Mouse (Mus musculus) neural tube, embryonic 14.5 days (tissue): ENCODE data around the gene Syngr4. TPM values are rescaled to one million over a fixed set of nuclear protein-coding genes. Genes with fewer than 3 reads are reported as not detected.
A peak's percentile ranks its signal among the peaks of the same experiment; 100 is the strongest.

ENCODE experiments used
- ATAC-seq: fragments of 200-750 bp; cut with Nextera tagmentation; 2 replicates; pipeline ENCODE4 v1.8.0; 2017; ENCODE audit warnings: low read depth, mild to moderate bottlenecking, moderate TSS enrichment, moderate library complexity
- H3K27ac ChIP-seq: fragments of 300-500 bp; sonication (generic); 2 replicates; pipeline ENCODE4 v1.5.1; 2014; ENCODE audit warnings: low read depth, mild to moderate bottlenecking, control low read depth, low read length, moderate library complexity, mixed read lengths
- H3K27me3 ChIP-seq: fragments of 300-500 bp; sonication (generic); 2 replicates; pipeline ENCODE4 v1.6.1; 2014; ENCODE audit warnings: low read length; ENCODE audit not compliant: control insufficient read depth, insufficient read depth
- H3K36me3 ChIP-seq: fragments of 300-500 bp; sonication (generic); 2 replicates; pipeline ENCODE4 v1.6.1; 2014; ENCODE audit warnings: low read length, mixed read lengths; ENCODE audit not compliant: control insufficient read depth, insufficient read depth
- H3K4me1 ChIP-seq: fragments of 300-500 bp; sonication (generic); 2 replicates; pipeline ENCODE4 v1.6.1; 2014; ENCODE audit warnings: low read length; ENCODE audit not compliant: control insufficient read depth, insufficient read depth
- H3K4me2 ChIP-seq: fragments of 300-500 bp; sonication (generic); 2 replicates; pipeline ENCODE4 v1.6.1; 2014; ENCODE audit warnings: mild to moderate bottlenecking, low read depth, low read length, control low read depth
- H3K4me3 ChIP-seq: fragments of 300-500 bp; sonication (generic); 2 replicates; pipeline ENCODE4 v1.5.1; 2014; ENCODE audit warnings: low read depth, low read length, control low read depth, mixed read lengths
- H3K9ac ChIP-seq: fragments of 300-500 bp; sonication (generic); replicated peaks from 2 replicates; pipeline ENCODE4 v1.6.1; 2014; ENCODE audit warnings: low read depth, mild to moderate bottlenecking, control low read depth, low read length, mixed read lengths
- H3K9me3 ChIP-seq: fragments of 300-500 bp; sonication (generic); 2 replicates; pipeline ENCODE4 v1.6.1; 2016; ENCODE audit warnings: low read length; ENCODE audit not compliant: control insufficient read depth
- WGBS: fragments of 180-500 bp; shearing (Covaris S2); extraction: QIAGEN DNeasy Blood & Tissue Kit; methylation state at CpG from one replicate; pipeline ENCODE4 v1.1.7; 2014; 5-methylcytosine and 5-hydroxymethylcytosine counted together
- polyA plus RNA-seq: library from polyadenylated mRNA; unstranded; fragments of >200 nt; fragmentation: Nextera tagmentation; extraction: Ambion mirVana; gene quantifications from 2 replicates; pipeline ENCODE4 v1.2.1, GENCODE M21; 2014

The Syngr4 gene
- polyA plus RNA-seq, 1 experiment from 2014 or later: not detected

DNA sequence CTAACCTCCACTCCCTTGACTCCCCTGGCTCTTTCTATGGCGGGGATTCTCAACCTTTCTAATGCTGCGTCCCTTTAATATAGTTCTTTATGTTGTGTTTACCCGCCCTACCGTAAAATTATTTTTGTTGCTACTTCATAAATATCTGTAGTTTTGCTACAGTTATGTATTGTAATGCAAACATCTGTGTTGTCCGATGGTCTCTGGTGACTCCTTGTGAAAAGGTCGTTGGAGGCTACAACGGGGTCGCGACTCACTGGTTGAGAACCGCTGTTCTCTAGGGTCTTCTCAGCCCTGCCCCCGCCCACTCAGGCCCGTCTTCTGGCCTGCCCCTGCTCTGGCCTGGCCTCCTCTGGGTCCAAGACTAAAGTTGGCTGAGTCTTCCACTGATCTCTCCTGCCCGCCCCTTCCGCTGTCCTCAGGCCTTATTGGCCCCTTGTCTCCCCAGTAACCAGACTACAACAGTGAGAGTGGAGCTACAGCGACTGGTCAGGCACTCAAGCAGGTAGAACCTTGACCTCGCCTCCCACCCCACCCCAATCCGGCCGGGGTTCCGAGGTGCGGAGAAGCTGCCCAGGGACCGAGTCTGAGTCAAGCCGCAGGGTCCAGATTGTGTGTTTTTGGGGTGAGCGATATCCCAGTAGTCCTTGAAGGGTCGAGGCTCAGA is 27.4 kb upstream of the Syngr4 start, which contains the start of gene Ccdc114:
Ccdc114 (plus strand) TSS at position 311 of the 667 bp plus-strand sequence.
- Histone ChIP-seq H3K27ac (peak within 1 kb of the TSS; percentile 79), H3K4me1 (0 out of 2 replicates have a peak, but pooled peaks cover 5% of the 10 kb centered on the region)

DNA sequence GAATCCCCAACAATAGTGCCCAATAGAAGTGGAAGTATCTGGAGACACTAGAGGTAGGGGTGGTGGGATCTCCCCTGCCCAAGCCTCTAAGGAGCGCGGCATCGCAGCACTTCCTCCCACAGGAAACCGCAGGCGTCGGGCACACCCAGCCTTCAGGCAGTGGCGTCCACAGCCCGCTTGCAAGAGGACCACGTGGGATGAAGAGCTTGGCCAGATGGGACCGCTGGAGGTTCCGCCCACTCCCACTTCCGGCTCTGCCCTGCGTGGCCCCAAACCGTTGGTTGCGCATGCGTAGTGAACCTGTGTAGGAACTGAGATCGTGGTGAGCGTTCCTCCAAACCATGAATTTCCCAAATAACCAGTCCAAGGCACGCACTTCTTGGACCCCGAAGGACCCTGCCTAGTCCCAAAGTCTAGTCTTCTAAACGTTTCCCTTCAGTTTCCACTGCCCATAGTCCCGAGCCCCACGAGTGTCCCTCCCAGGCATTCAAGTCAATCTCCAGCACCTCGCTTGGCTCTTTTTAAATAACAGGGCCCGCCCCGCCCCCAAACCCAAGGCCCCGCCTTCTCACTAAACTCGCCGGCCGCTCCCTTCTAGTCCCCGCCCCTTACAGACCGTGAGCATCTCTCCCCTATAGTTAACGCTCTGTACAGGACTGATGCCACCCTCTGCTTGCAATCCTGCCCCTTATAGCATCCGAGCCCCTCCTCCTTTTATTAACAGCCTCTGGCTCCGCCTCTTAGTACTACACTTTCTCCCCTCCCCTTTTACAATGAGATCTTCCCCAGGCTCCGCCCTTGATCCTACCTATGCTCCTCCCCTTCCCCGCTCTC is 26.6 kb upstream of the Syngr4 start:
- peak; percentile 90 for ATAC-seq
- Histone ChIP-seq H3K4me3 (peak overlapping the region; percentile 44), H3K4me1 (0 out of 2 replicates have a peak, but pooled peaks cover 5% of the 10 kb centered on the region), H3K27ac (peak overlapping the region; percentile 79), H3K9me3 (no peaks in the 10 kb centered on the region), H3K27me3 (0 out of 2 replicates have a peak, but pooled peaks cover 2% of the 10 kb centered on the region), H3K36me3 (no peaks in the 10 kb centered on the region), H3K9ac (peak overlapping the region; percentile 46), H3K4me2 (peak overlapping the region; percentile 68)
- under 1% methylated on average over 37 of the region's 37 CpGs for WGBS

More for the DNA sequence above, 27.4 kb upstream of the Syngr4 start, which contains the start of gene Ccdc114:
- H3K9ac ChIP-seq: peak within 1 kb of the TSS; percentile 46
- ATAC-seq: peak; percentile 26
- H3K36me3 ChIP-seq: no peaks in the 10 kb centered on the region
- peak within 1 kb of the TSS; percentile 44 for H3K4me3 ChIP-seq
- 0 out of 2 replicates have a peak, but pooled peaks cover 2% of the 10 kb centered on the region for H3K27me3 ChIP-seq
- peak within 1 kb of the TSS; percentile 68 for H3K4me2 ChIP-seq
- 6% methylated on average over 24 of the region's 24 CpGs for WGBS
- H3K9me3 ChIP-seq: no peaks in the 10 kb centered on the region

DNA sequence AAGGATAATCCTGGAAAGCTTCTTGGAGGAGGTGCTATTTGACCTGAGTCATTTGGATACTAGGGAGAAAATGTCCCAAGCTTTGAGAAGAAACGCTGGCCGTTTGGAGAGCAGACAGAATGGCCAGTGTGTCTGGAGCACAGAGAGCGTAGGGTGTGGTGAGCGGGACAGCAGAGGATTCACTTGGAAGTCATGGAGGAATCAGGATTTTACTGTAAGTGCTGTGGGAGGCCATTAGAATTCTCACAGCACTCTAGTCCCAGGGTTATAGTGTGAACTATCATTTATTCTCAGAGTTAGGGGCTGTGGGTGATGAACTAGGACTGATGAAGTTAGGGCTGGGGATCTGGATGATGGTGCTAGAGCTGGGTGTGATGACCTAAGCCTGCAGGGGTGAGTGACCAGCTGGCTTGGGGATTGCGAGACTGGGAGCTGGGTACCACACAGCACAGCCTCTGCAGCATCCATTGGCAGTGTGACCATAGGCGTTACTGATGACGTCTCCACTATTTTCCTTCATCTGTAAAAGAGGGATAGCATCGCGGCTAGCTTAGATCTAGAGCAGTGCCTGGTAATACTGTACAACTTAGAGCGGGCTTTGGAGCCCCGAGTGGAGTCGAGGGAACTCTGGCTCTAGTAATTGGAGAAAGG is 25.6 kb upstream of the Syngr4 start:
- peak overlapping the region; percentile 79; the same call in 1 of the 2 replicates for H3K27ac ChIP-seq
- H3K36me3 ChIP-seq: no peaks in the 10 kb centered on the region
- peaks cover 9% of the 10 kb centered on the region for H3K4me1 ChIP-seq
- H3K9ac ChIP-seq: no peak overlapping the region
- no peak overlapping the region; the same call in 1 of the 2 replicates for H3K4me2 ChIP-seq
- H3K27me3 ChIP-seq: 0 out of 2 replicates have a peak, but pooled peaks cover 2% of the 10 kb centered on the region
- WGBS: 87% methylated on average over 12 of the region's 12 CpGs
- H3K9me3 ChIP-seq: no peaks in the 10 kb centered on the region
- no peak overlapping the region for H3K4me3 ChIP-seq
- ATAC-seq: no peak

DNA sequence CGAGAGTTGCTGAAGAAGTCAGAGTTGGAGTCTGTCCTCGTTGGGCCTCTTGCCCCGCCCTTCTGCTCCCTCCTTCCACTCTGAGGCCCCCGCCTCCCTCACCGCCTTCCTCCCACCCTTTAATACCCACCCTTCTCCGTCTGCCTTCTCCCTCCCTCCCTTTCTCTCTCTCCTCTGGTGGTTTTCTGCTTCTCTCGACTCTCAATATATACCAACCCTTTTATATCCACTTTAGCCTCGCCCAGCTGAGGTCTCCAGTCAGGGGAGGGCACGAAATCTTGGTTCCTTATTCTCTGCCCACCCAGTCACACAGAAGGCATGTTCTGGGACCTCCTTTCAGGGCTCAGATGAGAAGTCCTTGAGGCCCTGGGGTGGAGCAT is 24.7 kb upstream of the Syngr4 start, which contains the start of gene Emp3:
Emp3 (minus strand) TSS at position 163 of the 380 bp plus-strand sequence.
- no peak within 1 kb of the TSS for H3K27ac ChIP-seq

DNA sequence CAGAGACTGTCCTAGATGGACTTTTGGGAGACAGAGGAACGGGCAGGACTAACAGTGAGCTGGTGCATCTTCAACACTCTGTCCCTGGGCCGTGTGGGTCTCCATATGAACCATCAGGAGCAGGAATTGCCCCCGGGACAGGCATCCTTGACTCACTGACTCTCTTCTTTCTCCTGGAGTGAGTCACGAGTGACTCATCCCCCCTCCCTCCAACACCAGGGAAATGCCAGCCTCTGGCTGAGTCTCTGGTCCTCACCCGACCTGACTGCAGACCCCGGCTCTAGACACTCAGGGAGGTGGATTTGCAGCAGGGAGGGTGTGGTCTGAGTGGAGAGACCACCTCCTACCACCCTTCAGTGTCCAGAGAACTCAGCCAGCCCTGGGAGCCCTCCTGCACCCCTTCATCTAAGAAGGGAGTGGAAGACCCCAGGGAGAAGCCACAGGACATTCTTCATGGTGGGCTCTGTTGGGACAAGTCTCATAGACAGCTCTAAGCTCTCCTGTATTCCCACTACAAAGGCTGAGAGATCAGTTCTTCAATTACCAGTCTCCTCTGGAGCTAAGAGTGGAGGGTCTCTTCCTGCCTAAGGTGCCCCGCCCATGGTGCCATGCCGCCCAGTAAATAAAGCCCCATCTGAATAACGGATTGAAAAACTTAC is 24.2 kb upstream of the Syngr4 start:
- no peaks in the 10 kb centered on the region for H3K36me3 ChIP-seq
- H3K4me3 ChIP-seq: peak overlapping the region; percentile 18; the same call in 1 of the 2 replicates
- H3K9me3 ChIP-seq: no peaks in the 10 kb centered on the region
- peaks cover 22% of the 10 kb centered on the region for H3K4me1 ChIP-seq
- H3K4me2 ChIP-seq: peak overlapping the region; percentile 18; the same call in 1 of the 2 replicates
- ATAC-seq: no peak
- H3K27me3 ChIP-seq: 0 out of 2 replicates have a peak, but pooled peaks cover 2% of the 10 kb centered on the region
- H3K9ac ChIP-seq: 0 out of 2 replicates have a peak overlapping the region, but pooled peaks have one; percentile 2
- WGBS: 52% methylated on average over 9 of the region's 9 CpGs
- H3K27ac ChIP-seq: no peak overlapping the region

More for the DNA sequence above, 24.7 kb upstream of the Syngr4 start, which contains the start of gene Emp3:
- Histone ChIP-seq H3K4me3 (peak within 1 kb of the TSS; percentile 18; the same call in 1 of the 2 replicates), H3K27me3 (0 out of 2 replicates have a peak, but pooled peaks cover 2% of the 10 kb centered on the region), H3K4me2 (peak within 1 kb of the TSS; percentile 18; the same call in 1 of the 2 replicates), H3K9ac (0 out of 2 replicates have a peak within 1 kb of the TSS, but pooled peaks have one; percentile 2), H3K4me1 (peaks cover 17% of the 10 kb centered on the region), H3K9me3 (no peaks in the 10 kb centered on the region), H3K36me3 (no peaks in the 10 kb centered on the region)
- no peak for ATAC-seq
- WGBS: 50% methylated on average over 9 of the region's 9 CpGs

DNA sequence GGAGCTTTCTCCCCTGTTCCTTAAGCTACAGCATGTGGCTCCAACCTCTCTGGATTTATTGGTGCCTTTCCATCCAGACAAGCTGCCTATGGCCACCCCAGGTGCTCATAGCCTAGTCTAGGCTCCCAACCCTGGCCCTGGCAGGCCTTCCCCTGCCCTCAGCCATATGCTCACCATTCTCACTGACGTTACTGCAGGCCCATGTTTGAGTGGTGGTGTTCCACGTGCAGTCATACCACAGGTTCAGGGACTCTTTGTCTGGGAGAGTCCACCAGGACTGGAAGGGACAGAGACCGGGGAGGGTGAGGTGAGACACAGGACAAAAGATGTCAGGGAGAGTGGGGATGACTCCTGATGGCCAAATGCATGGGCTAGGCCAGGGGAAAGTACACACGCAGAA is 23.2 kb upstream of the Syngr4 start:
- no peak overlapping the region for H3K4me2 ChIP-seq
- H3K27me3 ChIP-seq: 0 out of 2 replicates have a peak, but pooled peaks cover 2% of the 10 kb centered on the region
- H3K36me3 ChIP-seq: no peaks in the 10 kb centered on the region
- 0 out of 2 replicates have a peak overlapping the region, but pooled peaks have one; percentile 2 for H3K9ac ChIP-seq
- H3K27ac ChIP-seq: no peak overlapping the region
- no peak for ATAC-seq
- H3K9me3 ChIP-seq: no peaks in the 10 kb centered on the region
- H3K4me1 ChIP-seq: peaks cover 22% of the 10 kb centered on the region
- 83% methylated on average over 4 of the region's 4 CpGs for WGBS
- H3K4me3 ChIP-seq: no peak overlapping the region

DNA sequence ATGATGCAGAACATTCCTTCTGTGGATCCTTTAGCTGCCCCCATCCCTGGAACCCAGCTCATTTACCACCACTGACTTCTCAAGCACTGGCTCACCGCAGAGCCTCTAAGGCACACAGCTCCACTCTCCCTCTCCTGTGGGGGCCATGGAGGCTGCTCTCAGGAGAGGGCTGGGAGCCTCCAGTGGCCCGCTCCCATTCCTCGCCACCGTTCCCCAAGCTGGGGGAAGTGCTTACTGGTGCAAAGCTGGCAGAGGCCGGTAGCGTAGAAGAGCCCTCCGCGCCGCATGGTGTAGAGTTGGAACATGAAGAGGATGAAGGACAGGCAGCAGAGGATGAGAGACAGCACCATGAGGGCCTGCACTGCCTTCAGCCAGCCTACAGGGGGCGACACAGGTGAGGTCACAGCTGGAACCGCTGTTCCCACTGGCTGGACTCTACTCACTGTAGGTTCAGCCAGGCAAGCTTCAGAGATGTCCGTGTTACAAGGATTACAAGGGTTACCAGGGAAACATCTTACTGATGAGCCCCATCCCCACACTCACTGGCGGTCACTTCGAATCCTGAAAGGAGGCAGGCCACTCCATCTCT is 22.7 kb upstream of the Syngr4 start:
- Histone ChIP-seq H3K9ac (no peak overlapping the region), H3K4me3 (no peak overlapping the region), H3K9me3 (no peaks in the 10 kb centered on the region), H3K4me2 (no peak overlapping the region), H3K27ac (no peak overlapping the region), H3K4me1 (peaks cover 22% of the 10 kb centered on the region), H3K36me3 (no peaks in the 10 kb centered on the region), H3K27me3 (0 out of 2 replicates have a peak, but pooled peaks cover 2% of the 10 kb centered on the region)
- 72% methylated on average over 14 of the region's 14 CpGs for WGBS
- ATAC-seq: no peak
